Mouse (Mus musculus) intestine, postnatal 0 days (tissue): Measurements from ENCODE around the gene Pcca. TPM values are rescaled to one million over a fixed set of nuclear protein-coding genes. Genes with fewer than 3 reads are reported as not detected.

Source experiments
- ATAC-seq: fragments of 200-750 bp; cut with Nextera tagmentation; 2 replicates; pipeline ENCODE4 v1.8.0; 2017; ENCODE audit warnings: mild to moderate bottlenecking, moderate TSS enrichment, moderate library complexity
- H3K27ac ChIP-seq: fragments of 300-500 bp; sonication (generic); 2 replicates; pipeline ENCODE4 v1.5.1; 2014; ENCODE audit warnings: mild to moderate bottlenecking, low read depth, low read length, moderate library complexity
- H3K27me3 ChIP-seq: fragments of 300-500 bp; sonication (generic); replicated peaks from 2 replicates; pipeline ENCODE4 v1.6.1; 2014; ENCODE audit warnings: low read length, mixed read lengths; ENCODE audit not compliant: control insufficient read depth, insufficient read depth
- H3K36me3 ChIP-seq: fragments of 300-500 bp; sonication (generic); 2 replicates; pipeline ENCODE4 v1.6.1; 2014; ENCODE audit warnings: mild to moderate bottlenecking, moderate library complexity; ENCODE audit not compliant: control insufficient read depth, insufficient read depth
- H3K4me1 ChIP-seq: fragments of 300-500 bp; sonication (generic); replicated peaks from 2 replicates; pipeline ENCODE4 v1.6.1; 2014; ENCODE audit warnings: antibody characterized with exemption, low read length, mixed read lengths; ENCODE audit not compliant: control insufficient read depth, insufficient read depth
- H3K4me2 ChIP-seq: fragments of 300-500 bp; sonication (generic); replicated peaks from 2 replicates; pipeline ENCODE4 v1.6.1; 2014; ENCODE audit warnings: low read depth, mild to moderate bottlenecking, moderate library complexity
- H3K4me3 ChIP-seq: fragments of 300-500 bp; sonication (generic); 2 replicates; pipeline ENCODE4 v1.5.1; 2014; ENCODE audit warnings: low read depth, low read length
- H3K9ac ChIP-seq: fragments of 300-500 bp; sonication (generic); 2 replicates; pipeline ENCODE4 v1.6.1; 2014; ENCODE audit warnings: mild to moderate bottlenecking, low read depth, low read length
- H3K9me3 ChIP-seq: fragments of 300-500 bp; sonication (generic); 2 replicates; pipeline ENCODE4 v1.6.1; 2016; ENCODE audit warnings: mixed run types; ENCODE audit not compliant: control insufficient read depth
- CTCF ChIP-seq: sonication (generic); IDR thresholded peaks from 2 replicates; pipeline ENCODE4 v1.5.1; 2016; ENCODE audit warnings: low read depth, mild to moderate bottlenecking, control low read depth, antibody characterized with exemption, moderate library complexity
- WGBS: fragments of 180-500 bp; shearing (Covaris S2); extraction: QIAGEN DNeasy Blood & Tissue Kit; methylation state at CpG from one replicate; pipeline ENCODE4 v1.1.7; 2014; 5-methylcytosine and 5-hydroxymethylcytosine counted together
- polyA plus RNA-seq: library from polyadenylated mRNA; unstranded; fragments of >200 nt; fragmentation: Nextera tagmentation; extraction: Ambion mirVana; gene quantifications from 2 replicates; pipeline ENCODE4 v1.2.1, GENCODE M21; 2015

Gene Pcca
- polyA plus RNA-seq, 1 experiment from 2014 or later, result 5.9 TPM

DNA sequence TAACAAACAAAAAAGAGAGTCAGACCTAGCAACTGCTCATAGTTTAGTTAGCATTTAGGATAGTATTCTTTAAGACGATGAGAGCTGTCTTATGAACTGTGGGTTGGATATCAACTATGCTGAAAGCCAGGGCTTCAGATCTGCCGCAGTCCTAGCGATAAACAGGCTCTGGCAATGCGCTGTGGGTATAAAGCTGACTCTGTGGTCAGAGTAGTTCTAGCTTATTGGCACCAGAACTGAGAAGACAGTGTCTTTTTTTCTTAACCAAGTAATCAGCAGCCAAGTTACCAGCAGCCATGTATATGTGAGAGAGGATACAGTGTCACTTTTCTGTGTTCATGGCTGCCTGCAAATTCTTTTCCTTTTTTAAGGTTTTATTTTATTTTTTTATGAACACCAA is 154.3 kb downstream of the Pcca start:
- Histone ChIP-seq H3K4me3 (no peak overlapping the region), H3K36me3 (no peaks in the 10 kb centered on the region), H3K9ac (no peak overlapping the region), H3K4me2 (no peak overlapping the region), H3K4me1 (no peaks in the 10 kb centered on the region), H3K27me3 (no peaks in the 10 kb centered on the region), H3K27ac (no peak overlapping the region), H3K9me3 (no peaks in the 10 kb centered on the region)
- 89% methylated on average over 4 of the region's 4 CpGs for WGBS
- no peak for TF ChIP-seq CTCF
- no peak for ATAC-seq

DNA sequence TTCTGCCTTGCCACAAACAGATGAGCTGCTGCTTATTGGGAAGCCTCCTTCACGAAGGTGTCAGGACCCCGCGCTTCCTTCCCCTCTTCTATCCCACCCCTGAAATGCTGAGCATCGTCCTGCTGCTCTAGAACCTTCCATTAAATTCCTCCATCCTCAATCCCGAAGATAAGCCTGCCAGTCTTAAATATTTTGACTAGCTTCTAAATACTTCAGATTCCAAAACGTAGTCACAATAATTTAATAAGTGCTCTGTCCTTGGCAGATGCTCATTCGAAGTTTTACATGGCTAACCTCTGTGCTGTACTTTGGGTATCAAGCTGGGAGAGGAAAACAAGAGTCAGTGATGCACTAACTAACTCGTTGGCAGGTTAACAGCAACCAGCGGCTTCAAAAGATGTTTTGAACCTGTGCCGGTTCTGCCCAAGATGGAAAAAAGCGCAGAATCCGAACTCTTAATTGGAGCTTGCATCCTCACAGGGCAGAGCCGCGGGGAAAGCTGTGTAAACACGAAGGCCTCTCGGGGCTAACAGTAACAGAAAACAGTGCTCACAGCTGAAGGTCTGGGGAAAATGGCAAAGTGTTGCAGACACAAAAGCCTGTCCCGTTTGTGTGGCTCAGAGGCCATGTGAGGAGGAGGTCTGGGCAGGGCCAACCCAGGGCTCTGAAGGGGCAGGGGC is 155.2 kb downstream of the Pcca start:
- no peak overlapping the region for H3K4me3 ChIP-seq
- no peaks in the 10 kb centered on the region for H3K36me3 ChIP-seq
- H3K4me1 ChIP-seq, result no peaks in the 10 kb centered on the region
- 59% methylated on average over 17 of the region's 17 CpGs for WGBS
- no peak for TF ChIP-seq CTCF
- H3K4me2 ChIP-seq, result no peak overlapping the region
- H3K9ac ChIP-seq, result no peak overlapping the region
- H3K27me3 ChIP-seq, result no peaks in the 10 kb centered on the region
- ATAC-seq, result no peak
- H3K9me3 ChIP-seq, result no peaks in the 10 kb centered on the region
- no peak overlapping the region for H3K27ac ChIP-seq

DNA sequence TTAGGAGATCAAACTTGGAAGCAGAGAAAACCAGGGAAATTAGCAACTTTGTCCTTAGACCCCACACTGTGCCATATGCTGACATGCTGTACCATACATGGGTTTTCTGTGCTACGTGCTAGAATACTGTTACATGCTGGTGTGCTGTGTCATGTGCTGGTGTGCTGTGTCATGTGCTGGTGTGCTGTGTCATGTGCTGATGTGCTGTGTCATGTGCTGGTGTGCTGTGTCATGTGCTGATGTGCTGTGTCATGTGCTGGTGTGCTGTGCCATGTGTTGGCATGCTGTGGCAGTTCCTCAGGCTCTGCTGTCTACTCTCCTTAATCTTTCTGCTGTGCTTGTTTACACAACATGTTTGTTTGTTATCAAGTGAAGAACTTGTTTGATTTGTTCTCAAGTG is 157.4 kb downstream of the Pcca start:
- no peaks in the 10 kb centered on the region for H3K27me3 ChIP-seq
- no peaks in the 10 kb centered on the region for H3K36me3 ChIP-seq
- no peak overlapping the region for H3K27ac ChIP-seq
- WGBS, result 94% methylated on average over 1 of the region's 1 CpGs
- no peak overlapping the region for H3K4me2 ChIP-seq
- no peak overlapping the region for H3K9ac ChIP-seq
- H3K4me1 ChIP-seq, result no peaks in the 10 kb centered on the region
- no peak for TF ChIP-seq CTCF
- no peaks in the 10 kb centered on the region for H3K9me3 ChIP-seq
- ATAC-seq, result no peak
- H3K4me3 ChIP-seq, result no peak overlapping the region

DNA sequence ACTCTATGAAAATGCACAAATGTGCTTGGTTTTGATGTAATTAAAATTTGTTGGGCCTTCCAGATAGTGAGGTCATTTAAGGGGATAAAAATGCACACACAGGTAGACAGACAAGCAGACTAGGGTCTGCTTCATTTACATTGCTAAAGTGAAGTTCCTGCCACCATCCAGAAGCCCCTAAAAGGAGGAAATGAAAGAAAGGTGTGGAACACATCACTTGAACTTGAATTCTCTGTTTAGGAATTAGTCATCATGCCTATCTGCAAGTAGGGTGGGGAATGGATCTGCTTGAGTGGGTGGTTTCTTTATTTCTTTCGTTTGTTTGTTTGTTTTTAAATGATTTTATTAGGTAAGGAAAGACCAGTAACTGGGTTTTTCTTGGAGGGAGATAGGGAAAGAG is 166.2 kb downstream of the Pcca start:
- no peaks in the 10 kb centered on the region for H3K27me3 ChIP-seq
- no peaks in the 10 kb centered on the region for H3K36me3 ChIP-seq
- no peaks in the 10 kb centered on the region for H3K9me3 ChIP-seq
- no peak for TF ChIP-seq CTCF
- H3K27ac ChIP-seq, result no peak overlapping the region
- no peak overlapping the region for H3K9ac ChIP-seq
- no peak for ATAC-seq
- H3K4me1 ChIP-seq, result no peaks in the 10 kb centered on the region
- 62% methylated on average over 1 of the region's 1 CpGs for WGBS
- no peak overlapping the region for H3K4me2 ChIP-seq
- no peak overlapping the region for H3K4me3 ChIP-seq

DNA sequence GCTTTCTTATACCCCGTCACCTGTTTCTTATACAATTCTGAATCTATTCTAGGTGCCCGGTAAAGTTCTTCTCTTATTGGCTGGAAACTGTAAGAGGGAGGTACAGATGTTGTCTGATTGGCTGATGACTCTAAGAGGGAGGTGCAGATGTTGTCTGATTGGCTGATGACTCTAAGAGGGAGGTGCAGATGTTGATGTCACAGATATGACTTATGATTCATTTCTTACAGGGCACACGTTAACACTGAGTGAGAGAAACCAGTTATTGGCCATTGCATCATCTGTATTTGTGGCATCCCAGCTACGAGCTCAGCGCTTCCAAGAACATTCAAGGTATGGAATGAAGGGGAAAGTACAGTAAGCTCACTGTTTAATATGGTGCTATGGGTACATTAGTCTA is 179.7 kb downstream of the Pcca start:
- Histone ChIP-seq H3K27ac (no peak overlapping the region), H3K27me3 (no peaks in the 10 kb centered on the region), H3K4me3 (no peak overlapping the region), H3K36me3 (no peaks in the 10 kb centered on the region), H3K9me3 (no peaks in the 10 kb centered on the region), H3K4me2 (no peak overlapping the region), H3K9ac (no peak overlapping the region), H3K4me1 (no peaks in the 10 kb centered on the region)
- WGBS, result 84% methylated on average over 5 of the region's 5 CpGs
- ATAC-seq, result 0 out of 2 replicates have a peak, but pooled peaks have one; percentile 22
- no peak for TF ChIP-seq CTCF

DNA sequence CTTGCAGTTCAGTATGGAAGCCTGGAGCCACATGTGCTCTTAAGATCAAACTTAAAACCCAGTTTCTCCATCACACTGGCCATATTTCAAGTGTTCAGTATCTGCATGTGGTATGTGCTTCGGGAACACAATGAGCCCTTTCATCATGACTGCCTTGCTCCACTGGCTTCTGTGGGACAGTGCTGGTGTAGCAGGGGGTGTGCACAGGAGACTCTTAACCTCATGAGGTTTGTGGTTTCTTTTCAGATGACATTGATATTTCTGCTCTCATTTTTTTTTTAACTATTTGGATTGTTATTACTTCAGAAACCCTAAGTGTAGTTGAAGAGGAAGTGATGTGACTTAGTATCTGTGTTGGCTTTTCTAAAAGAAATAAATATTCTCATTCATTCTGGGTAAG is 180.8 kb downstream of the Pcca start:
- TF ChIP-seq CTCF, result no peak
- Histone ChIP-seq H3K9ac (no peak overlapping the region), H3K27me3 (no peaks in the 10 kb centered on the region), H3K9me3 (no peaks in the 10 kb centered on the region), H3K4me2 (no peak overlapping the region), H3K27ac (no peak overlapping the region), H3K4me3 (no peak overlapping the region), H3K4me1 (no peaks in the 10 kb centered on the region), H3K36me3 (no peaks in the 10 kb centered on the region)
- ATAC-seq, result no peak
- WGBS, result 85% methylated on average over 1 of the region's 1 CpGs

DNA sequence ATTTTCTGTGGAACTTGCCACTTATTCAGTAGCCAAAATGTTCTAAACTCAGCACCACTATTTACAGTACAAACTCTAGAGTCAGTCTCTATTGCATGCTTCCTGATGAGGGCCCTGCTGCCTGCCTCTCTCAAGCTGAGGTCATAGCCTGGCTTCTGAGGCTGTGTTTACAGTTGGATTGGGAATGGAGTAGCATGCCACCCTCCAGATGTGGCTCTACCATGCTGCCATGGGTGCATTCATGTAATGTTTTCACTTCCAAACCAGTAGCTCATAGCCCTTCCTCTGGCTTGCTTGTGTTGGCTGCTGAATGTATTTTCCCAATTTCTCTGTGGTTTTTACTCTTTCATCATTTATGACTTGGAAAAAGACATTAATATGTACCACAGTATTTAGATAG is 181.9 kb downstream of the Pcca start:
- no peak overlapping the region for H3K4me3 ChIP-seq
- no peaks in the 10 kb centered on the region for H3K9me3 ChIP-seq
- no peaks in the 10 kb centered on the region for H3K4me1 ChIP-seq
- H3K36me3 ChIP-seq, result no peaks in the 10 kb centered on the region
- no peaks in the 10 kb centered on the region for H3K27me3 ChIP-seq
- no peak overlapping the region for H3K4me2 ChIP-seq
- no peak overlapping the region for H3K9ac ChIP-seq
- no peak overlapping the region for H3K27ac ChIP-seq
- no peak for ATAC-seq
- no peak for TF ChIP-seq CTCF
